8 mouse cellular contexts compared by ENCODE assay signal in genomic region chr15:91673569-91673905, GRCm38 (mm10). TPM values are rescaled to one million over a fixed set of nuclear protein-coding genes. Genes with fewer than 3 reads are reported as not detected.
DNase-seq lines count a peak whose midpoint lies in the region; ATAC-seq and TF ChIP-seq lines count a peak whose summit lies in the region.

No protein-coding gene starts in this region.

- peak overlapping the region; percentile 89 for H3K9ac ChIP-seq in heart, embryonic 13.5 days
- H3K9ac ChIP-seq in forebrain, embryonic 15.5 days (replicated peaks): peak overlapping the region; percentile 64
- H3K9ac ChIP-seq in liver, embryonic 14.5 days (replicated peaks): no peak overlapping the region

- peak overlapping the region; percentile 83 for H3K4me2 ChIP-seq in heart, embryonic 13.5 days
- H3K4me2 ChIP-seq in forebrain, embryonic 15.5 days (replicated peaks): peak overlapping the region; percentile 82
- H3K4me2 ChIP-seq in liver, embryonic 14.5 days (ENCODE audit: low read depth): peak overlapping the region; percentile 63

- no peaks in the 10 kb centered on the region for H3K9me3 ChIP-seq in heart, embryonic 13.5 days
- H3K9me3 ChIP-seq in forebrain, embryonic 15.5 days: no peaks in the 10 kb centered on the region
- no peaks in the 10 kb centered on the region for H3K9me3 ChIP-seq in liver, embryonic 14.5 days (ENCODE audit: control insufficient read depth, low read length)

- no peaks in the 10 kb centered on the region for H3K36me3 ChIP-seq in heart, embryonic 13.5 days
- no peaks in the 10 kb centered on the region for H3K36me3 ChIP-seq in forebrain, embryonic 15.5 days
- H3K36me3 ChIP-seq in liver, embryonic 14.5 days (replicated peaks; ENCODE audit: control insufficient read depth, insufficient read depth, low read depth): no peaks in the 10 kb centered on the region

- no peak for ATAC-seq in heart, embryonic 13.5 days (ENCODE audit: extremely low read depth, insufficient number of reproducible peaks, low FRiP score, low TSS enrichment)
- ATAC-seq in Patski: peak; percentile 13
- ATAC-seq in forebrain, embryonic 15.5 days (replicated peaks): peak; percentile 14; the same call in 1 of the 2 replicates
- ATAC-seq in liver, embryonic 14.5 days (ENCODE audit: insufficient read depth): no peak

- no peak for DNase-seq in heart, postnatal 10 days
- no peak for DNase-seq in Patski (ENCODE audit: low read depth, low spot score)
- no peak for DNase-seq in liver, embryonic 14.5 days (ENCODE audit: low read depth in 3 of 3, low spot score in 3 of 3)
- no peak for DNase-seq in right cerebral cortex, postnatal 25 days
- no peak for DNase-seq in layer of hippocampus, postnatal 10 days (ENCODE audit: low spot score in 2 of 2)
- DNase-seq in embryo, embryonic 9.5 days (ENCODE audit: extremely low spot score): no peak

- POLR2A ChIA-PET in Patski (lab: Charles Lee): interaction anchor here (0.7 kb wide), 1 partner anchor 10 kb away, joined by 3 read pairs; no protein-coding TSS in a partner anchor

- H3K27ac ChIP-seq in heart, embryonic 13.5 days (replicated peaks): peak overlapping the region; percentile 92
- no peak overlapping the region for H3K27ac ChIP-seq in forebrain, embryonic 15.5 days (replicated peaks)
- no peak overlapping the region for H3K27ac ChIP-seq in liver, embryonic 14.5 days

- no peaks in the 10 kb centered on the region for H3K27me3 ChIP-seq in heart, embryonic 13.5 days (replicated peaks)
- H3K27me3 ChIP-seq in Patski: no peaks in the 10 kb centered on the region
- no peaks in the 10 kb centered on the region for H3K27me3 ChIP-seq in forebrain, embryonic 15.5 days
- H3K27me3 ChIP-seq in liver, embryonic 14.5 days (ENCODE audit: control insufficient read depth, insufficient read depth, low read length): no peaks in the 10 kb centered on the region

- in situ Hi-C loops in Patski (cut with MboI; ENCODE audit: low pct_unique_long_range_greater_than_20kb): no loop called here

- no peak for TF ChIP-seq EP300 in liver, embryonic 14.5 days (IDR thresholded peaks at IDR 0.05; ENCODE audit: low read depth)

- H3K4me1 ChIP-seq in heart, embryonic 13.5 days: peaks cover 21% of the 10 kb centered on the region
- H3K4me1 ChIP-seq in forebrain, embryonic 15.5 days: peaks cover 9% of the 10 kb centered on the region
- H3K4me1 ChIP-seq in liver, embryonic 14.5 days (replicated peaks; ENCODE audit: control insufficient read depth in 2 of 2, insufficient read depth in 2 of 2, low read length in 1 of 2): peaks cover 0 to 3% of the 10 kb centered on the region in 2 experiments; a peak in 1 of 4 replicates

- no peak for TF ChIP-seq CTCF in Patski (IDR thresholded peaks at IDR 0.05)
- TF ChIP-seq CTCF in liver, embryonic 14.5 days (IDR thresholded peaks at IDR 0.05; ENCODE audit: low read depth): no peak

- intact Hi-C loops in heart, postnatal 10 days (cut with DNase I): loop anchor here (5.0 kb wide), 1 partner anchor 66 kb away; no protein-coding TSS in a partner anchor

- peak overlapping the region; percentile 72 for H3K4me3 ChIP-seq in heart, embryonic 13.5 days
- H3K4me3 ChIP-seq in forebrain, embryonic 15.5 days: peak overlapping the region; percentile 48
- peak overlapping the region; percentile 42 to 49 for H3K4me3 ChIP-seq in liver, embryonic 14.5 days (ENCODE audit: insufficient read depth in 1 of 2, low read depth in 2 of 2, low read length in 2 of 2)

- 12% methylated on average over 5 of the region's 5 CpGs for WGBS in heart, embryonic 13.5 days
- WGBS in forebrain, embryonic 15.5 days: 25% methylated on average over 5 of the region's 5 CpGs
- WGBS in liver, embryonic 14.5 days (ENCODE audit: insufficient replicate concordance): 31% methylated on average over 5 of the region's 5 CpGs

- CTCF ChIA-PET in Patski (lab: Charles Lee): no interaction called here

RNA-seq across cellular contexts. Expression of gene Lrrk2, which starts 0.6 kb away (rescaled TPM):
- 3.4 and 3.5 TPM in 2 replicates for polyA plus RNA-seq in heart, embryonic 13.5 days (2015; fragmentation: Nextera tagmentation; extraction: Ambion mirVana)
- 10 to 100 TPM; 10.8 to 13.7 TPM for total RNA-seq in heart, postnatal 10 days (2021)
- 21.8 TPM for polyA plus RNA-seq in Patski (2021)
- 1.3 and 1.6 TPM in 2 replicates for polyA plus RNA-seq in forebrain, embryonic 15.5 days (2015; fragmentation: Nextera tagmentation; extraction: Ambion mirVana)
- polyA plus RNA-seq in liver, embryonic 14.5 days (2012; rRNA removed): 0.71 and 0.81 TPM in 2 replicates
- 1.4 and 1.5 TPM in 2 replicates for polyA plus RNA-seq in liver, embryonic 14.5 days (2014; fragmentation: Nextera tagmentation; extraction: Ambion mirVana)
- 10 to 100 TPM; 10.2 to 14.0 TPM for total RNA-seq in layer of hippocampus, postnatal 10 days (2021)

Comparison
In these comparisons a context has a peak if more than half of its experiments do, and no peak if none do; other contexts are left out.
1. ATAC-seq: peak in Patski (single experiment) and forebrain, embryonic 15.5 days (single experiment); none in heart, embryonic 13.5 days (single experiment) and liver, embryonic 14.5 days (single experiment).
2. Peak in every context shown above with its lines, with median percentiles within 50 percentile points of each other: H3K4me2 ChIP-seq and H3K4me3 ChIP-seq.